Mouse (Mus musculus) MEL (cell line): ENCODE data around the gene Wdr44. TPM values are rescaled to one million over a fixed set of nuclear protein-coding genes. Genes with fewer than 3 reads are reported as not detected.

Source experiments
- DNase-seq: peaks from one replicate; pipeline ENCODE4 v3.0.0; 2011; ENCODE audit warnings: low read depth, low spot score
- H3K27ac ChIP-seq: 2 replicates; pipeline ENCODE4 v1.5.1; 2012; ENCODE audit warnings: low read depth, mild to moderate bottlenecking, control low read depth, low read length, moderate library complexity; ENCODE audit not compliant: control insufficient read depth
- H3K27me3 ChIP-seq, 2 experiments: fragments of 150-350 bp in 1 of 2; sonication (generic) in 1 of 2; 2 replicates each; pipeline ENCODE4 v1.6.1; 2012; ENCODE audit warnings: low read length in 2 of 2, mild to moderate bottlenecking in 2 of 2, improper control_type of control experiment in 1 of 2, moderate library complexity in 1 of 2; ENCODE audit not compliant: insufficient read depth in 2 of 2, control insufficient read depth in 1 of 2
- H3K36me3 ChIP-seq, 2 experiments: 2 replicates each; pipeline ENCODE4 v1.6.1; 2012 to 2014; ENCODE audit warnings: low read length in 2 of 2, improper control_type of control experiment in 1 of 2, inconsistent platforms in 1 of 2, mild to moderate bottlenecking in 1 of 2; ENCODE audit not compliant: insufficient read depth in 2 of 2, control insufficient read depth in 1 of 2
- H3K4me1 ChIP-seq, 2 experiments: fragments of 150-350 bp in 1 of 2; sonication (generic) in 1 of 2; 2 replicates each; pipeline ENCODE4 v1.6.1; 2012; ENCODE audit warnings: low read length in 2 of 2, improper control_type of control experiment in 1 of 2, mild to moderate bottlenecking in 1 of 2; ENCODE audit not compliant: insufficient read depth in 2 of 2, control insufficient read depth in 1 of 2
- H3K4me3 ChIP-seq, 2 experiments: fragments of 150-350 bp in 1 of 2; sonication (generic) in 1 of 2; 2 replicates each; pipeline ENCODE4 v1.5.1; 2012; ENCODE audit warnings: low read depth in 2 of 2, low read length in 2 of 2, mild to moderate bottlenecking in 2 of 2, moderate library complexity in 2 of 2, control low read depth in 1 of 2, improper control_type of control experiment in 1 of 2; ENCODE audit not compliant: control insufficient read depth in 1 of 2, insufficient read depth in 1 of 2
- H3K79me2 ChIP-seq: 2 replicates; pipeline ENCODE4 v1.6.1; 2012; ENCODE audit warnings: mild to moderate bottlenecking, low read length, moderate library complexity; ENCODE audit not compliant: control insufficient read depth, poor library complexity, insufficient read depth
- H3K9ac ChIP-seq: 2 replicates; pipeline ENCODE4 v1.6.1; 2012; ENCODE audit warnings: low read depth, mild to moderate bottlenecking, control low read depth, low read length, moderate library complexity; ENCODE audit not compliant: control insufficient read depth, poor library complexity, severe bottlenecking
- H3K9me3 ChIP-seq: fragments of 150-350 bp; sonication (generic); replicated peaks from 2 replicates; pipeline ENCODE4 v1.6.1; 2012; ENCODE audit warnings: mild to moderate bottlenecking, low read length, improper control_type of control experiment, moderate library complexity; ENCODE audit not compliant: insufficient read depth
- CTCF ChIP-seq, 3 experiments: IDR thresholded peaks in 2 of 3; conservative IDR thresholded peaks in 1 of 3; 2 replicates each; pipeline ENCODE4 v1.5.1; 2011 to 2012; ENCODE audit warnings: low read length in 3 of 3, low read depth in 2 of 3, mild to moderate bottlenecking in 2 of 3, improper control_type of control experiment in 1 of 3, inconsistent platforms in 1 of 3, mixed read lengths in 1 of 3, moderate library complexity in 1 of 3; ENCODE audit not compliant: control insufficient read depth in 1 of 3, insufficient read depth in 1 of 3, poor library complexity in 1 of 3, severe bottlenecking in 1 of 3
- ETS1 ChIP-seq: IDR thresholded peaks from 2 replicates; pipeline ENCODE4 v1.6.1; 2012; ENCODE audit warnings: low read depth, mild to moderate bottlenecking, inconsistent platforms, low read length, improper control_type of control experiment, moderate library complexity
- MYC ChIP-seq: IDR thresholded peaks from 2 replicates; pipeline ENCODE4 v1.6.1; 2011; ENCODE audit warnings: low read depth, mild to moderate bottlenecking, low read length, improper control_type of control experiment, moderate library complexity
- SIN3A ChIP-seq: IDR thresholded peaks from 2 replicates; pipeline ENCODE4 v1.6.1; 2012; ENCODE audit warnings: low read length, improper control_type of control experiment, inconsistent platforms
- USF1 ChIP-seq: IDR thresholded peaks from 2 replicates; pipeline ENCODE4 v1.6.1; 2014; ENCODE audit warnings: low read depth, mild to moderate bottlenecking, inconsistent platforms, low read length, improper control_type of control experiment, moderate library complexity
- ZNF384 ChIP-seq: IDR thresholded peaks from 2 replicates; pipeline ENCODE4 v1.6.1; 2012; ENCODE audit warnings: low read depth, mild to moderate bottlenecking, inconsistent platforms, low read length, improper control_type of control experiment
- polyA plus RNA-seq, 2 experiments: library from polyadenylated mRNA; stranded (reverse) in 1 of 2; unstranded in 1 of 2; fragments of >175 nt in 1 of 2; fragments of >200 nt in 1 of 2; gene quantifications; 2 replicates each; pipeline versions ENCODE4 v1.2.1 to v1.2.4; 2012; ENCODE audit warnings: low replicate concordance in 2 of 2, low read depth in 1 of 2; ENCODE audit not compliant: insufficient read length in 2 of 2, insufficient read depth in 1 of 2, missing spikeins in 1 of 2
- total RNA-seq: library from RNA; depleted of rRNA; stranded (reverse); fragments of 300-350 nt; gene quantifications from 2 replicates; pipeline ENCODE4 v1.2.3, GENCODE M21; 2012; rRNA removed

Wdr44 gene
- total and polyA plus RNA-seq, 3 experiments = 7.5 to 20.3 TPM; not detected in 1

DNA sequence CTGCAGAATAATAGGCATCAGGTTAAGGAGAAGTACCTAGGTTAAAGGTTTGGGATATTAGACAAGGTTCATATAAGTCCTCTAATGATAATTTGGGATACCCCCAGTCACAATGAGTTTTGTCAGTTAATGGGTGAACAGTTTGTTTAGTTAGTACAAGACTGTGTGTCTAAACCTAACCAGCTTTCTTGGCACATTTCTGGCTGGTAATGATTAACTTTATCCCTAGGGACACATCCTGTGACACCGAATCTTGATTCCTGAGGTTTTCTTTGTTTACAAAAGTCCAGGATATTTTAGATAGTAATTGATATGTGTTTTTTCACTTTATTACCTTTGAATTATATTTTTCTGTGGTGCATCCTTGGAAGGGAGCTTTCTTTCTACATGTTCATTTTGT is 148.1 kb downstream of the Wdr44 start:
- Histone ChIP-seq H3K9ac (no peak overlapping the region), H3K9me3 (no peaks in the 10 kb centered on the region), H3K4me1 (no peaks in the 10 kb centered on the region), H3K79me2 (no peaks in the 10 kb centered on the region), H3K27ac (no peak overlapping the region), H3K36me3 (no peaks in the 10 kb centered on the region), H3K4me3 (no peak overlapping the region), H3K27me3 (no peaks in the 10 kb centered on the region)
- no peak for TF ChIP-seq ETS1
- TF ChIP-seq SIN3A = no peak
- TF ChIP-seq CTCF (IDR thresholded peaks at IDR 0.05 in 2 of 3, conservative IDR thresholded peaks at IDR 0.05 in 1 of 3; ENCODE audit: control insufficient read depth in 1 of 3, insufficient read depth in 1 of 3, low read depth in 2 of 3, low read length in 3 of 3, poor library complexity in 1 of 3, severe bottlenecking in 1 of 3) = no peak
- TF ChIP-seq USF1 = no peak
- TF ChIP-seq ZNF384 = no peak
- TF ChIP-seq MYC = no peak
- DNase-seq = no peak

Other genes starting within 250 kb of the Wdr44 start
- not detected in 2 replicates for gene Gm4907, start 189.5 kb downstream of the Wdr44 start, total RNA-seq
- not detected for gene Gm4907, start 189.5 kb downstream of the Wdr44 start, polyA plus RNA-seq